8 mouse cellular contexts compared by ENCODE assay signal in the genomic region with DNA sequence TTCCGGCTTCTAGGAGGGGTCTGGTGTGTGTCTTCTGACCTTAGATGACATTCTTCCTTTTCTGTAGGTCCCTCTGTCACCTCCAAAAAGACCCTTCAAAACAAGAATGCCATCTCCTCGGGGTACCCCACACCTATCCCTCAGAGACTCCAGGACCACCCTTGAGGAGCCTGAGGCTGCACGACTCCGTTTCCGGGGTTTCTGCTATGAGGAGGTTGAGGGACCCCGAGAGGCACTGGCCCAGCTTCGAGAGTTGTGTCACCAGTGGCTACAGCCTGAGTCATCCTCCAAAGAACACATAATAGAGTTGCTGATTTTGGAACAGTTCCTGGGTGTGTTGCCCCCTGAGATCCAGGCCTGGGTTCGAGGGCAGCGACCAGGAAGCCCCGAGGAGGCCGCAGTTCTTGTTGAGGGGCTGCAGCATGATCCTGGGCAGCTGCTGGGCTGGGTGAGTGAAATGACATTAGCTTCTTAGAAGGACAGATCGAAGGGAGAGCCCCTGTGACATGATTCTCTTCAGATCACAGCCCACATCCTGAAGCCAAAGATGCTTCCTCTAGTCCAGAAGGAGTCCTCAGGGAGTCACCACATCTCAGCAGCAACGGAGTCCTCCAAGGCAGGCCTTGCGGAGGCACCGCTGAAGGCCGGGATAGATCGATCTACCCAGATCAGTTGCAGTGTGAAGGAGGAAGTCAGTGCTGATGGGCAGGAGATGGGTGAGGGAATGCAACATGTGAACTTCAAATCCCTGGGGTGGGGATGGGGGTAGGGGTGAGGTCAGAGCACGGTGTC. TPM values are rescaled to one million over a fixed set of nuclear protein-coding genes. Genes with fewer than 3 reads are reported as not detected.
DNase-seq lines count a peak whose midpoint lies in the region; TF ChIP-seq lines count a peak whose summit lies in the region.

No protein-coding gene starts in this region.

- no peaks in the 10 kb centered on the region for H3K9me3 ChIP-seq in MEL (replicated peaks; ENCODE audit: insufficient read depth, low read length)
- no peaks in the 10 kb centered on the region for H3K9me3 ChIP-seq in midbrain, embryonic 10.5 days (replicated peaks)

- H3K9ac ChIP-seq in MEL (ENCODE audit: control insufficient read depth, low read depth, low read length, poor library complexity, severe bottlenecking) = peak overlapping the region; percentile 72

- no peak for TF ChIP-seq RAD21 in MEL (IDR thresholded peaks at IDR 0.05; ENCODE audit: low read depth, low read length)

- DNase-seq in heart, adult 11 months = peak; percentile 93
- no peak for DNase-seq in heart, postnatal 36 days
- DNase-seq in MEL (ENCODE audit: low read depth, low spot score) = no peak
- peak; percentile 14 for DNase-seq in heart, postnatal 4 days
- DNase-seq in midbrain, embryonic 10.5 days (ENCODE audit: low spot score) = no peak
- no peak for DNase-seq in adrenal gland, adult 18-20 months (ENCODE audit: low spot score in 2 of 2)
- no peak for DNase-seq in embryo, embryonic 10 days (ENCODE audit: low spot score)
- no peak for DNase-seq in kidney, postnatal 25 days

- intact Hi-C loops in heart, postnatal 36 days (cut with DNase I) = loop anchor here (1.0 to 5.0 kb wide), 4 partner anchors 30 to 58 kb away; a partner anchor contains a TSS

- no peak for TF ChIP-seq EP300 in MEL (IDR thresholded peaks at IDR 0.05; ENCODE audit: low read depth in 1 of 2, low read length in 2 of 2)

- 92% methylated on average over 18 of the region's 18 CpGs for WGBS in midbrain, embryonic 10.5 days

- no peak for TF ChIP-seq CTCF in MEL (IDR thresholded peaks at IDR 0.05 in 2 of 3, conservative IDR thresholded peaks at IDR 0.05 in 1 of 3; ENCODE audit: control insufficient read depth in 1 of 3, insufficient read depth in 1 of 3, low read depth in 2 of 3, low read length in 3 of 3, poor library complexity in 1 of 3, severe bottlenecking in 1 of 3)

- peak overlapping the region; percentile 67 to 88; a peak in 3 of 4 replicates for H3K4me3 ChIP-seq in MEL (ENCODE audit: control insufficient read depth in 1 of 2, insufficient read depth in 1 of 2, low read depth in 2 of 2, low read length in 2 of 2)
- peak overlapping the region; percentile 77 for H3K4me3 ChIP-seq in midbrain, embryonic 10.5 days

- H3K36me3 ChIP-seq in MEL (ENCODE audit: control insufficient read depth in 1 of 2, insufficient read depth in 2 of 2, low read length in 2 of 2) = peaks cover 0 to 11% of the 10 kb centered on the region in 2 experiments; a peak in 2 of 4 replicates
- H3K36me3 ChIP-seq in midbrain, embryonic 10.5 days = peaks cover 21% of the 10 kb centered on the region

- H3K27ac ChIP-seq in MEL (ENCODE audit: control insufficient read depth, low read depth, low read length) = no peak overlapping the region
- H3K27ac ChIP-seq in midbrain, embryonic 10.5 days (replicated peaks) = peak overlapping the region; percentile 97

- H3K27me3 ChIP-seq in MEL (ENCODE audit: control insufficient read depth in 1 of 2, insufficient read depth in 2 of 2, low read length in 2 of 2) = no peaks in the 10 kb centered on the region
- no peaks in the 10 kb centered on the region for H3K27me3 ChIP-seq in midbrain, embryonic 10.5 days (ENCODE audit: low read depth, poor library complexity, severe bottlenecking)

- peaks cover 0 to 15% of the 10 kb centered on the region in 2 experiments; a peak in 2 of 4 replicates for H3K4me1 ChIP-seq in MEL (ENCODE audit: control insufficient read depth in 1 of 2, insufficient read depth in 2 of 2, low read length in 2 of 2)
- H3K4me1 ChIP-seq in midbrain, embryonic 10.5 days = peaks cover 24% of the 10 kb centered on the region

- no peak for TF ChIP-seq POLR2A in MEL (IDR thresholded peaks at IDR 0.05; ENCODE audit: control insufficient read depth in 1 of 2, insufficient read depth in 1 of 2, low read depth in 1 of 2, low read length in 2 of 2, poor library complexity in 1 of 2)

- H3K79me2 ChIP-seq in MEL (ENCODE audit: control insufficient read depth, insufficient read depth, low read length, poor library complexity) = no peaks in the 10 kb centered on the region; the same call in none of the 2 replicates

TF ChIP-seq in MEL, 35 proteins besides CTCF, POLR2A, EP300 and RAD21:
- TF ChIP-seq ZNF384 (IDR thresholded peaks at IDR 0.05; ENCODE audit: low read depth, low read length) = no peak

RNA-seq across cellular contexts. Expression of a gene that starts 1.5 kb away (rescaled TPM):
- total RNA-seq in heart, postnatal 36 days (2021) = 1 to 10 TPM; 2.5 to 2.9 TPM
- total RNA-seq in MEL (2012; rRNA removed) = 3.4 TPM in 2 replicates
- 1 to 10 TPM in 1 of 2 experiments, not detected in 1; 4.9 TPM for polyA plus RNA-seq in MEL (2012; ENCODE audit: insufficient read depth in 1 of 2, insufficient read length in 2 of 2, low read depth in 1 of 2, low replicate concordance in 2 of 2, missing spikeins in 1 of 2)
- 1 to 10 TPM; 3.3 to 4.3 TPM for total RNA-seq in heart, postnatal 4 days (2021)
- 18.0 and 19.4 TPM in 2 replicates for polyA plus RNA-seq in midbrain, embryonic 10.5 days (2016; fragmentation: Nextera tagmentation; extraction: Ambion mirVana)
- 1 to 10 TPM; 5.7 to 6.5 TPM for total RNA-seq in adrenal gland, adult 18-20 months (2021)

RNA-seq across cellular contexts. Expression of a gene that starts 13.5 kb away (rescaled TPM):
- total RNA-seq in heart, postnatal 36 days (2021) = 1 to 10 TPM; 2.8 to 3.7 TPM
- 5.9 and 9.9 TPM in 2 replicates for total RNA-seq in MEL (2012; rRNA removed)
- 1 to 10 TPM in 1 of 2 experiments, not detected in 1; 5.2 TPM for polyA plus RNA-seq in MEL (2012; ENCODE audit: insufficient read depth in 1 of 2, insufficient read length in 2 of 2, low read depth in 1 of 2, low replicate concordance in 2 of 2, missing spikeins in 1 of 2)
- 1 to 10 TPM; 4.9 to 5.4 TPM for total RNA-seq in heart, postnatal 4 days (2021)
- polyA plus RNA-seq in midbrain, embryonic 10.5 days (2016; fragmentation: Nextera tagmentation; extraction: Ambion mirVana) = 11.4 and 13.2 TPM in 2 replicates
- 1 to 10 TPM; 8.4 to 9.5 TPM for total RNA-seq in adrenal gland, adult 18-20 months (2021)

RNA-seq across cellular contexts. Expression of a gene that starts 18.9 kb away (rescaled TPM):
- total RNA-seq in heart, postnatal 36 days (2021) = not detected
- not detected in 2 replicates for total RNA-seq in MEL (2012; rRNA removed)
- polyA plus RNA-seq in MEL (2012; ENCODE audit: insufficient read depth in 1 of 2, insufficient read length in 2 of 2, low read depth in 1 of 2, low replicate concordance in 2 of 2, missing spikeins in 1 of 2) = under 1 TPM in 1 of 2 experiments, not detected in 1; 0.13 TPM
- total RNA-seq in heart, postnatal 4 days (2021) = not detected
- polyA plus RNA-seq in midbrain, embryonic 10.5 days (2016; fragmentation: Nextera tagmentation; extraction: Ambion mirVana) = 0.05 and 0.07 TPM in 2 replicates
- total RNA-seq in adrenal gland, adult 18-20 months (2021) = under 1 TPM in 1 of 2 experiments, not detected in 1; 0.70 TPM

RNA-seq across cellular contexts. Expression of a gene that starts 19.8 kb away (rescaled TPM):
- total RNA-seq in heart, postnatal 36 days (2021) = 10 to 100 TPM; 83.3 to 95.8 TPM
- total RNA-seq in MEL (2012; rRNA removed) = 605 and 702 TPM in 2 replicates
- 1,000 to 10,000 TPM in 1 of 2 experiments, 100 to 1,000 TPM in 1; 104 to 1,160 TPM for polyA plus RNA-seq in MEL (2012; ENCODE audit: insufficient read depth in 1 of 2, insufficient read length in 2 of 2, low read depth in 1 of 2, low replicate concordance in 2 of 2, missing spikeins in 1 of 2)
- 100 to 1,000 TPM; 240 to 249 TPM for total RNA-seq in heart, postnatal 4 days (2021)
- 349 and 398 TPM in 2 replicates for polyA plus RNA-seq in midbrain, embryonic 10.5 days (2016; fragmentation: Nextera tagmentation; extraction: Ambion mirVana)
- 100 to 1,000 TPM; 201 to 235 TPM for total RNA-seq in adrenal gland, adult 18-20 months (2021)

RNA-seq across cellular contexts. Expression of a gene that starts 30.7 kb away (rescaled TPM):
- 1 to 10 TPM; 7.9 to 8.8 TPM for total RNA-seq in heart, postnatal 36 days (2021)
- 15.8 and 16.8 TPM in 2 replicates for total RNA-seq in MEL (2012; rRNA removed)
- polyA plus RNA-seq in MEL (2012; ENCODE audit: insufficient read depth in 1 of 2, insufficient read length in 2 of 2, low read depth in 1 of 2, low replicate concordance in 2 of 2, missing spikeins in 1 of 2) = 10 to 100 TPM in 1 of 2 experiments, not detected in 1; 36.3 TPM
- total RNA-seq in heart, postnatal 4 days (2021) = 10 to 100 TPM; 11.0 to 12.1 TPM
- polyA plus RNA-seq in midbrain, embryonic 10.5 days (2016; fragmentation: Nextera tagmentation; extraction: Ambion mirVana) = 32.7 and 36.4 TPM in 2 replicates
- 10 to 100 TPM; 12.1 to 12.5 TPM for total RNA-seq in adrenal gland, adult 18-20 months (2021)

Comparison
In these comparisons a context has a peak if more than half of its experiments do, and no peak if none do; other contexts are left out.
1. DNase-seq: peak in heart, adult 11 months (single experiment) and heart, postnatal 4 days (single experiment); none in heart, postnatal 36 days (0 of 2), MEL (single experiment), midbrain, embryonic 10.5 days (single experiment), adrenal gland, adult 18-20 months (0 of 2), embryo, embryonic 10 days (single experiment) and kidney, postnatal 25 days (0 of 2).